Mouse (Mus musculus) naive thymus-derived CD4-positive, alpha-beta T cell, adult 2 months (primary cell): ENCODE data around the gene Pnldc1.
A peak's percentile ranks its signal among the peaks of the same experiment; 100 is the strongest.
"Not testable (repeated sequence)": the region's sequence is repeated elsewhere in the genome, so short reads cannot be mapped to it uniquely, and the experiment has no call there.

Experiments used
- DNase-seq: peaks from one replicate; pipeline ENCODE4 v3.0.0-alpha.2; 2011; ENCODE audit warnings: low read depth

Pnldc1 gene

GRCm38 (mm10) chr17:12909361-12910280 is at the start of gene Pnldc1:
Pnldc1 (minus strand) TSS chr17:12910230.
- DNase-seq: no peak

GRCm38 (mm10) chr17:12959377-12959776 is 49.3 kb upstream of the Pnldc1 start:
- not testable (repeated sequence) for DNase-seq

DNA sequence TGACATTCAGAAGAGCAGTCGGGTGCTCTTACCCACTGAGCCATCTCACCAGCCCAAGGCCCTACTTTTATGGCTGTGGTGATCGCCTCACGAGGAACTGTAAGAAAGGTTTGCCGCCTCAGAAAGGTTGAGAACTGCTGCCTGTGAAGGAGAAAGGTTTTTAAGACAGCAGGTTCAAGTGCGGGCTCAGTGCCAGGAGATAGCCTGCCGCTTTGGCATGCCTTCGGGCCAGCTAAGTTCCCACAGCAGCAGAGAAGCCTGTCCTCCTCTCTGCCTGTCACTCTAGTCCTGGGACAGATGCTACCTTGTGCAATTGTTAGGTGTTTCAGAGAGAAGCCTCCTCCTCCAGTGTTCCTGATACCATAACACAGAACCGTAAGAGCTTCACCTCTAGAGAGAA is 46.6 kb upstream of the Pnldc1 start:
- DNase-seq: no peak

- DNase-seq: no peak
Observed at GRCm38 (mm10) chr17:12949669-12950068, 39.6 kb upstream of the Pnldc1 start.

DNA sequence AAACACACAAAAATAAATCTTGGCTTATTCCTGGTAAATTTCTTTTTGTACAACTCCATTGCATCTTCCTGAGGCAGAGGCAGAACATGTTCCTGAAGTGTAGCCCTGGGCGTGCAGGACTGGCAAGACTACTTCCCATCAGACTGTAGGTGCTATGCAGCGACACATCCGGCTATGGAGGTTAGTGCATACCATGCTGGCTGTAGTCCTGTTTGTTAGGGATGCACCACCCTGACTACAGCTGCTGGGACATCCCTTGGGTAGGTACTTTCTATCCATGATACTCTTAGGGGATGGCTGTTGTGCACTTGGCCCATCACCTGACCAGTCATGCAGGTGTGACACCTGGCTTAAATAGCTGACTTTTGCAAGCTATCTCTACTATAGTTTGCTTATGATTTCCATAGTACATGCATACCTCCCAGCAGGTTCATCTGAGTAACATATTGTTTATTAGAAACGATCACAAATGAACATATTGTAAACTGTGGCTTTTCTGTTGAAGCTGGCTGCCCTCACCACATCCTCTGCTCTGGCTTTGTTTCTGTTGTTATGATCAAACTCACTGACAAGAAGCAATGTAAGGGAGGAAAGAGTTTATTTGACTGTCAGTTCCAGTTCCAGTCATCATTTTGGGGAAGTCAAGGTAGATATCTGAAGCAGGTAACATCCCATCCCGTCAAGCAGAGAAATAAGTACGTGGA is 32.6 kb upstream of the Pnldc1 start:
- DNase-seq: no peak

GRCm38 (mm10) chr17:12941543-12942260 is 31.7 kb upstream of the Pnldc1 start:
- DNase-seq: no peak

- no peak for DNase-seq
Observed at GRCm38 (mm10) chr17:12940151-12940805, 30.2 kb upstream of the Pnldc1 start, which contains the start of gene Acat3. Acat3 (minus strand) TSS chr17:12940600.

GRCm38 (mm10) chr17:12939377-12940148 is 29.5 kb upstream of the Pnldc1 start:
- not testable (repeated sequence) for DNase-seq

DNA sequence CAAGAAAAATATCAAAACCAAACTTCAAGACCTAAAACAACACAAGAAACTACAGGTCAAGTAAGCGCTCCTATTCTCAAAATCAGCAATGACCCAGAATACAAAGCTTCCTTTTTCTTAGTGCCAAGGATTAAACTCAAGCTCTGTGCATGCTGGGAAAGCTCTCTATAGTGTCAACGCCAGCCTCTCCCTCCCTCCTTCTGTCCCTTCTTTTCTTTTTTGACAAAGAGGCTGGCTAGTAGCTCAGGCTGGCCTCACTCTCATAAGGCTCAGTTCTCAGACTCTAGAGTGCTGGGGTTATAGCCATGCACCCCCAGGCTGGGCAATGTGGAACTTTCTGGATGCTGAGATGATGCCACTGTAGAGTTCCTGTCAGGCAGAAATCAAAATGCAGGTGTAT is 28.0 kb upstream of the Pnldc1 start:
- DNase-seq: no peak

- no peak for DNase-seq
Observed at GRCm38 (mm10) chr17:12937412-12937970, 27.5 kb upstream of the Pnldc1 start.

- DNase-seq: no peak
Observed at GRCm38 (mm10) chr17:12935719-12936118, 25.7 kb upstream of the Pnldc1 start.

- DNase-seq: not testable (repeated sequence)
Observed at GRCm38 (mm10) chr17:12931576-12931975, 21.5 kb upstream of the Pnldc1 start.

GRCm38 (mm10) chr17:12925703-12926180 is 15.7 kb upstream of the Pnldc1 start:
- no peak for DNase-seq

GRCm38 (mm10) chr17:12925001-12925400 is 15.0 kb upstream of the Pnldc1 start:
- DNase-seq: no peak

DNA sequence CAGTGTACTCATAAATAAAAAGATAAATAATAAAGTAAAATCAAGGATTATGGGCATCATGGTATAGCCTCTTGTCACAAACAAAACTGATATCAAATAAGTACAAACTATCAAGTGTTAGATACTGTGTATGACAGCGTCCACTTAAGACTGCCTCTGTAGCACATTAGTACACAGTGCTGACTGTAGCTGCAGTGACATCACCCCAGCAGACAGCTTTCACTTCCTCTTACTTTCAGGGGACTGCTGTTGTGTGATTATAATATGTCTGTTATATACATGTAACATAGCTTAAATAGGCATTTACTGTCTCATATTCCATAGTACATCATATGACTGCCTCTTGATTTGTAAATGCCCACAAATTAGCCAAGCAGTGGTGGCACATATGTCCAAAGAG is 11.0 kb upstream of the Pnldc1 start:
- no peak for DNase-seq

DNA sequence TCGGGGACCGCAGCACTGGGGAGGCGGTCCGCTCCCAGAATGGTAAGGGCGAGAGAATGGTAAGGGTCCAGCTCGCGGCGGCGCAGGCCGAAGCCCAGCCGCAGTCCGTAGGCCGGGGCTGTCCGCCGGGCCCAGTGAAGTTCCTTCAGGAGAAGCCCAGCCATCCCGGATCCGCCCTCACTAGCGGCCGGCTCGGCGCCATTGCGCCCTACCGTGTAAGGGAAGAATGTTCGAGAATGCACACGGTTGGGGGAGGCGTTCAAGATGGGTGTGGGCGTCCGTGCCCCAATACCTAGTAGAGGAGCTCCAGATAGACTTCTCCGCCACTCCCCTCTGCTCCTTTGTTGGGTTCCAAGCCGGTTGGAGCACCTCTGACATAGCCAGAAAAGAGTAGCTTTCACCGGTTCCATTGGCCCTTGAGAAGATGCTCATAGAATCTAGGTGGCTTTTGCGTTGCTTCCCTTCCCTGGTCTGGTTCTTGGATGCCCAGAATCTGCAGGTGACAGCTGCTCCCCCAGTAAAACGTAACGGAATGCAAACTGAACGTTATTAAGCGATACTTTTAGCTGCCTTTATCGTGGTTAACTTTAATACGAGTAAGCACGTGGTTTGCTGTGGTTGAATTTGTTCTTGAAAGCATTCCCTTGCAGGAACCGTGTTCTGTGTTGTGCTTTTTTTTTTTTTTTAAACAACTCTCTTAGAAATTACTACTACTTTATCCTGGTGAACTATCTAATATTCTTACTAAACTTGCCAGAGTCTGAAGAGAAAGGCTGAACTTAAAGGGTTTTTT is 6.8 kb upstream of the Pnldc1 start:
- peak; percentile 76 for DNase-seq

DNA sequence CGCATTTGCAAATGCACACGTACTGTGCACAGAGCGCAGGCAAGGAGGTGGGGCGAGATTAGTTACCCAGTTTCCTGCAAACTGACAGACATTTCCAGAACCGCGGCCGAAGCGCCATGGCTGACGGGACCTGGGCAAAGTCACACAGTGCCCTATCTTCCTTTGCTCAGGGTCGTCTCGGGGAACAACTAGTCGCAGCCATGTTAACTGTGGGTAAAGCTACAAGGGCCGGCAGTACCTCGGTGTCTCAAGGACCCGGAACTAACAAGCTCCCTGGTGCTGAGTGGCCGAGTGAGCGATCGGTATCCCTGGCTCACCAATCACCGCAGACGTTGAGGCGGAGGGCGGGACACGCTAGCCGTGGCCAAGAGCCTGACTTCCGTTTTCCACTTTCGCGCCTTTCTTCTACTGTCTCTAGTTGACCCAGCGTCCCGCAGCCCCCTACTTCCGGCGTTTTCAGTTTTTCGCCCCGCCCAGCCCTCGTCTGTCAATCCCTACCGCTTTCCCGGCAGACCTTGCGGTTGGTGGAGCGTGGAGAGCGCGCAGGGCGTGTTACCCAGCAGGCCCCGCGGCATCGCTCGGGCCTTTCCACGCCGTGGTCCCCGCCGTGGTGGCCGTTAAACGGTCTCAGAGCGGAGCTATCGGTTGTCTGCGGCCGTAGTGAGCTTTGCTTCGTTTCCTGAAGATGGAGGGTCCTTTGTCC is 6.0 kb upstream of the Pnldc1 start, which contains the start of gene Mrpl18:
TSS of gene Mrpl18 (minus strand) at position 465 of the 703 bp plus-strand sequence.
- peak; percentile 99 for DNase-seq

DNA sequence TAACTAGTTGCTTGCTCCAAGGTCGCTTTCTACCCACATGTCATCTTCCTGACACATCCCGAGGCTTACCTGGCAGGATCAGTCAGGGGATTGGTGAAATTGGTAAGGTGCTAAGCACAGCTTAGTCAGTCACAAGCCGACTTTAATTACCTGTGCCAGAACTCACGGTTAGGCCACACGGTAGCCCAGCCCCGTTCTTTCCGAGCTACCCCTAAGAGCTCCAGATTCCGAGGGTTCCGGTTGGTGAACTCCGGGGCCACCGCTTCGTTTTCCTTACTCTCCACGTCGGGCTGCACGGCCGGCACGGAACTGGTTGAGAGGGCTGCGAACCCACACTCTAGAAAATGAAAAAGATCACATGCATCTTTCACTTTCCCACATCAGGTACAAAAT is 5.5 kb upstream of the Pnldc1 start, which contains the start of gene Tcp1:
TSS of gene Tcp1 (plus strand) at position 214 of the 393 bp plus-strand sequence.
- no peak for DNase-seq

- no peak for DNase-seq
Observed at GRCm38 (mm10) chr17:12910391-12910790, 361 bp upstream of the Pnldc1 start.
